Mouse (Mus musculus): ENCODE results near the gene Prss43.
A peak's percentile ranks its signal among the peaks of the same experiment; 100 is the strongest.
"Not testable (repeated sequence)": the region's sequence is repeated elsewhere in the genome, so short reads cannot be mapped to it uniquely, and the experiment has no call there.

Gene Prss43

DNA sequence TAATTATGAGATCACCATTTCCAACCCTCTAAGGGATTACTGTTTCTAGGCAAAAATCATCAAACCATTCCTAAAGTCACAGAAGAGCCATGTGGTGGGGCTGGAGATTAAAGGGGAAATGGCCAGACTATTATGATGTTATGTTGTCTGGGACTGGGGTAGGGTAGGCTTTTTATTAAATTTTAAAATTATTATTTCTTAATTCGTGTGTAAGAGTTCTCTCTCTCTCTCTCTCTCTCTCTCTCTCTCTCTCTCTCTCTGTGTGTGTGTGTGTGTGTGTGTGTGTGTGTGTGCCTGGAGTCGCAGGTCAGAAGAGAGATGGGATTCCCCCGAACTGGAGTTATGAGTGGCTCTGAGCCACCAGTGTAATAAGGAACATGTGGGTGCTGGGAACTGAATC, at the start of gene Prss43:
Gene Prss43, plus strand, starts transcription at position 301 of the 400 bp plus-strand sequence.
- no peak for DNase-seq

- DNase-seq, result no peak
Observed at GRCm38 (mm10) chr9:110778100-110778499, 48.4 kb upstream of the Prss43 start.

DNA sequence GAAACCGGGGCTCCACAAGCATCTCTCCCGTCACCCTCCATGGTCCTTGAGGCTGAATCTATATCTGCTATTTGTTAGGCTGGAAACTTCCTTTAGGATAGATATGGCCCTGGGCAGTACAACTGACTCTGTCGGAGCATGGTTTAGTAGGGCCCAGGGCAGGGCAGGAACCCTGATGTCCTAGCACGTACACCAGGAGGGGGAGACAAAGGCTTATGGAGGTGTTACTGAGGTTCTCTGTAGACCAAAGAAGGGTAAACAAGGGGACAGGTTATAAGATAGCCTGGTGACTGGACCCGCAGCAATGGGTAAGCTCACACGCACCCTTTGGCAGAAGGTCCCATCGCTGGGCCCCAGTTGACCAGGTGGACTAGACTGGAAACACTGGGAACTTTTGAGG, 47.9 kb upstream of the Prss43 start:
- no peak for DNase-seq

DNA sequence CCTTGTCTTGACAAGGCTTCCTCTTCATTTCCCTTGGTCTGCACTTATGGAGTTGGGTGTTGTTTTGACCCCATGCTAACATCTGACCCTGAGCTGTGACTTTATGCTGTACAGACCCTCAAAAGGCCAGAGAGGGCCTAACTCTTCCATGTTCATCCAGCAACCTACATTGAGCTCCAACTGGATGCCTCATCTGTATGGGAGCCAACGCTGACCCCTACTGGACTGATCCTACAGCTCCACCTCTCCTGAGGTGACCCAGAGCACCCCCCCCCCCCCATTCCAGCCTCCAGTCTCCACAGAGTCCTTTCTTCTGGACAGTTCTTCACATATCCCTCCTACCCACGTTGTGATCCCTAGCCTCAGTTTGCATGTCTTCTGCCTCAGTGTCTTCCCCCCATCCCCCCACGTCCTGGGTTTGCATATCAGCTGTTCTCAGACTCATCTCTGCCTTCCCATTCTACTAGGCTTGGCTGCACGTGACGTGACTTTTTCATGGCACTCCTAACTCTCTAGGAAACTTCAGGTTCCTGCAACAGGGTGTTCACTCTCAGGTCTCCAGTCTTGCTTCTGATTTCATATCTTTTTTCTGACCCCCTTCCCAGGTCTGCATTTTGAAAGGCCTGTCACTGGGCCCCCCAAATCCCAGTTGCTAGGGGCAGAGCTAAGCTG, 47.1 kb upstream of the Prss43 start:
- no peak for DNase-seq

DNA sequence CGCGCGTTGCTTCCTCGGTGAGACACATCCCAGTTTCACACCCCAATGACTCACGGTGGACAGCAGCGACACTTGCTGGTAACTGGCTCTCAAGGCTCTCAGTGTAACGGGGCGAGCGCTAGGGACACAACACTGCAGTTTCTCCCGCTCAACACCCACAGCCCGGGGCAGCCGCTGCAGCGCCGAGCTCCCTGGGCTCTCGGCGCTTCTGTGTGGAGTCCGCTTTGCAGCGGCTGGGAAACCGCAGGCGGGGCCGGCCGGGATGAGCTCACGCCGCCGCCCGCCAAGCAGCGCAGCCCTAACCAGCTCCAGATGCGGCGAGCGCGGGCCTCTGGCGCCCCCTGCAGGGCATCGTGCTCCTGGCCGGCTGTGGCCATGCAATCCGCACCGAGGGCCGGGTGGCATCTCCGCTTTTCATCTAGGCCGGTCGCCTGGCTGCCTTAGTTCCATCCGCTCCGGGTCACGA, 45.2 kb upstream of the Prss43 start:
- DNase-seq, result peak; percentile 94

GRCm38 (mm10) chr9:110781731-110782130, 44.8 kb upstream of the Prss43 start:
- peak; percentile 76 for DNase-seq

GRCm38 (mm10) chr9:110783611-110784010, 42.9 kb upstream of the Prss43 start:
- DNase-seq, result no peak

GRCm38 (mm10) chr9:110788169-110788568, 38.3 kb upstream of the Prss43 start:
- DNase-seq, result no peak

DNA sequence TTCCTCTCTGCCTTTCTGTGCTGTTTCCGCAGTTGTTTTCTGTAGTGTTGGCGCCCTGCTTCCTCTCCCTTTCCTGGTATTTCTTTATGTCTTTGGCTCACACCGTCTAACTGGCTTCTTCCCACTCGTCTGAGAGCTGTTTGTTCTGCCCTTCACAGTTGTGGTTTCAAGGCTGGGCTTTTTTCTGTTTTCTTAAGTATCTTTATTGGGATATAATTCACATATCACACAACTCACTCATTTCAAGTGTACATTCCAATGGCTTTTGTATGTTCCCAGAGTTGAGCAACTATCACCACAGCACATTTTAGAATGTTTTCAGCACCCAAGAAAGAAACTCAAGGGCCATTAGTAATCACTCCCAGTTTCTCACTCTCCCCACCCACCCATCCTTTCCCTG, 36.0 kb upstream of the Prss43 start:
- DNase-seq, result no peak

DNA sequence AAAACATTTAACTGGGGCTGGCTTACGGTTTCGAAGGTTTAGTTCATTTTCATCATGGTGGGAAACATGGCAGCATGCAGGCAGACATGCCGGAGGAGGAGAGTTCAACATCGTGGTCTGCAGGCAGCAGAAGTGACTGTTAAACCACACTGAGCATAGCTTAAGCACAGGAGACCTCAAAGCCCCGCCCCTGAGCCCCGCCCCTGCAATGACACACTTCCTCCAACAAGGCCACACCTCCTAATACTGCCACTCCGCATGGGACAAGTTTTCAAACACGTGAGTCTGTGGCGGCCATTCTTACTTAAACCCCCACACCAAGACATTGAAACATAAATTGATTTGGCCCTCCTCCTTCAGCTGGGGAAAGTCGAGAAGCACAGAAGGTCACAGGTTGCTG, 29.5 kb upstream of the Prss43 start:
- DNase-seq, result no peak

GRCm38 (mm10) chr9:110797866-110798265, 28.6 kb upstream of the Prss43 start, which contains the start of gene Prss42:
Gene Prss42, plus strand, starts transcription at chr9:110798166.
- no peak for DNase-seq

DNA sequence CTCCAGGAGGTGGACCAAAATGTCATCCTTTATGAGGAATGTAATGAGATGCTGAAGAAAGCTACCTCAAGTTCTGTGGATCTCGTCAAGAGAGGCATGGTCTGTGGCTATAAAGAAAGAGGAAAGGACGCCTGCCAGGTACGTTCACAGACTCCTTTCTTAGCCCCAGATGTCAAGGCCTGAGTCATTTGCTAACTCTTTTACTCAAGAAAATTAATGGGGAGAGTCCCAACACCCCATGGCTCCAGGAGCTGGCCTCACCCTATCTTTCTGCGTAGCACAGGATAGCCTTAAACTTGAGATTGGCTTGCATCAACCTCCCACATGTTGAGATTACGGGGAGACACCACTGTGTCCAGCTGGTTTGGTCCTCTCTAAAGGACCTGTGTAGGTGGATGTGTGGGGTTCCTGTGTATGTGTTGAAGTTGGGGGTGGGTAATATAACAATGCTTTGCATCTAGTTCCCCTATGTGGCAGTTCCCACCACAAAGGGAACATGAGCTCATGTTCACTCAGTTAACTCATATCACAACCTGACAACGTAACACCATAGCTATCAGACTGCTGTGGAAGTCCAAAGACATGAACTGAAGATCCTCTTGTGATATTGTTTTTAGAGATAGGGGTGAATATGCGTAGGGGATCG, 25.5 kb upstream of the Prss43 start:
- no peak for DNase-seq

DNA sequence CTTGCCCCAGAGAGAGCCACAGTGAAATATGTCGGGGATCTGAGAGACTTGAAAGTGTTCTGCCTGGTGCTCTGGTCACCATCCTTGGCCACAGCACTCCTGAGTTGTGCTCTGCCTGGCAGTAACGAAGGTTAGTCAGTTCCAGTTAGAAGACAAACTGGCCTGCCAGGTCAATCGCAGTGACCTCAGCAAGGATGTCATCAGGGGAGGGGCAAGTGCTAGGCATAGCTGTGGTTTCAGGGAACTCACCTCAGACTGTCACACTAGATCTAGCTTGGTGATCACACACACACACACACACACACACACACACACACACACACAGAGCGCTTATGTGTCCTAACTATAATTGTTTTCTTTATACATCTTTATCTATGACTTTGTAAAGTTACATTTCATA, 23.2 kb upstream of the Prss43 start:
- no peak for DNase-seq

GRCm38 (mm10) chr9:110810051-110810450, 16.4 kb upstream of the Prss43 start:
- no peak for DNase-seq

DNA sequence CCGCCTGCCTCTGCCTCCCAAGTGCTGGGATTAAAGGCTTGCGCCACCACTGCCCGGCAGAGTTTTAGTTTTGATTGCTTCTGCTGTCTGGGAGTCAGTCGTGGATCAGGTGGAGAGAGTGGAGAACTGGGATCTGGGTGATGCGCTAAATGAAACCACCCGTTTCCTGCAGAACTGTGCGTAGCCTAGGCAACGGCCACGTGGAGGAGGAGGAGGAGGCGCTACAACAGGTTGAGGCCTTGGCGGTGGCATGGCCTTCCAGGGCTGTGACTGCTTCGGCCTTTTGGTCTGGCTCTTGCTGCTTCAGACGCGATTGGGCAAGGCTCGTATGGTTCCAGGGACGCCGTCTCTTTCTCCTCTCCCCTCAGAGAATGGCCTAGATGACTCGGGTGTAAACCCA, 12.7 kb upstream of the Prss43 start, which contains the start of gene Prss44:
Gene Prss44, plus strand, starts transcription at position 206 of the 400 bp plus-strand sequence.
- no peak for DNase-seq

DNA sequence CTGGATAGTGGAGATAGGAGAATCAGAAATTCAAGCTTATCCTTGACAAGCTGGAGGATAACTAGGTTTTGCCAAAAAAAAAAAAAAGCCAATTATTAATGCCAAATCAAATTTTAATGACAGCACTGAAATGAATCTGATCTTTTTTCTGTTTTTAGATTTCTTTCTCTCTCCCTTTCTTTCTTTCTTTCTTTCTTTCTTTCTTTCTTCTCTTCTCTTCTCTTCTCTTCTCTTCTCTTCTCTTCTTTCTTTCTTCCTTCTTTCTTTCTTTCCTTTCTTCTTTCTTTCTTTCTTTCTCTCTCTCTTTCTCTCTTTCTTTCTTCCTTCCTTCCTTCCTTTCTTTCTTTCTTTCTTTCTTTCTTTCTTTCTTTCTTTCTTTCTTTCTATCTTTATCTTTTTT, 5.9 kb upstream of the Prss43 start:
- not testable (repeated sequence) for DNase-seq

DNA sequence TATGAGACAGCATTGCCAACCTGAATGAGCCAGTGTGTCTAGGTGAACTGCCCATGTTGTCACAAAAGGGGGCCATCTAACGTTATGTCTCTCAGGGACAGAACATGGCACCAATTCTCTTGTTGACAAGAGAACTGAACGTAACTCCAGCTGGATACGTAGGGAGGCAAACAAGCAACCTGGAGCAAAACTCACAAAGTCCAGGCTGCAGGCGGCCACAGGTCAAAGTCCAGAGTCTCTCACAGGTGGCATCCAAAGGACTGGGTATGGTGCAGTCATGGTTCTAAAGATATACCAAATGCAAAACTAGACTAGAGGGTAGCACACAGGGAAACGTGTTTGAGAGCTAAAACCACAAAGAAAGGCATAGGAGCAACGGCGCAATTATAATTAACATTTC, 5.1 kb upstream of the Prss43 start:
- no peak for DNase-seq

DNA sequence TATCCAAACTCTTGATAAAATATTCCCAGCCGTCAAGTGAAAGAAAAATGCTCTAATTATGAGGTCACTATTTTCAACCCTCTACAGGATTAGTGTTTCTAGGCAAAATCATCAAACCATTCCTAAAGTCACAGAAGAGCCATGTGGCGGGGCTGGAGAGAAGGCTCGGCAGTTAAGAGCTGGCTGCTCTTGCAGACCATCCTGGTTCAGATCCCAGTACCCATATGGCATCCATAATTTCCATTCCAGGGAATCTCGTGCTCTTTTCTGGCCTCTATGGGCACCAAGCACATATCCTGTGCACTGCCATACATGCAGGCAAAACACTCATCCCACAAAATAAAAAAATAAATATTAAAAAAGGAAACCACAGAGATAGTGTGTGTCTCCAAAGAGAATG, 1.1 kb upstream of the Prss43 start:
- DNase-seq, result no peak

DNA sequence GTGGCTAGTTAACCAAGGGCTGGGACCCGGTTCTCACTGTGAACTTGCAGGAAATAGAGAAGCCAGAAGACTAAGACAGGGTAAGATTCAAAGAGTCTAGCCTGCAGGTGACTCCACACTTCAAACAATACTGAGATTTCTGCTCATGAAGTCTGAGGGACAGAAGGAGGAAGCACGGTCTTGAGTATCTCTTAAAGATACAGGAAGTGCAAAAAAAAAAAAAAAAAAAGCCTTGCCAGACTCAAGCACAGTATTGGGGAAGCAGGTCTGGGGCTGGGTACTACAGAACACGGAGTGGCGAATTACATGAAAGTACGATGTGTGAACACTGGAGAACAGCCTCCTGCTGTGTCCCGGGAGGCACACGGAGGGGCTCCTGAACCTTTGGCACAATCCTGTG, 658 bp upstream of the Prss43 start:
- DNase-seq, result no peak

- no peak for DNase-seq
Observed at GRCm38 (mm10) chr9:110833021-110833420, 6.5 kb downstream of the Prss43 start.

DNA sequence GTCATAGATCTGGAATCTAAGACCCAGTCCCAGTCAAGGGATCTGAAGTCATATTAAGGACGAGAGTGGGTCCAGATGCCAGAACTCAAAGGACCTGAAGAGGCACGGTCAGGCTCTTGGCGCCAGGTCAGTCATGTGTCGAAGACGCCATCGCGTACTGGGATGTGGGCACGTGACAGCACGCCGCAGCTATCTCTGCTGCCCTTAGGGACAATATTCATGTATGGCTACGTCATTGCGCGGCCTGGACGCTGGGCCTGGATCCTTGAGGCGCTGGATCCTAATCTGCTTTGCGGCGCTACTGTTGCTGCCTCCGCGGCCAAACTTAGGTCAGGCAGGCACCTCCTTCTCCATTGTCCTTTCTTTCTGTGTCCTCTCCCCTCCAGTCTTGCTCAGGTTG, 7.9 kb downstream of the Prss43 start, which contains the start of gene Prss45:
Gene Prss45, plus strand, starts transcription at position 178 of the 400 bp plus-strand sequence.
- no peak for DNase-seq

- no peak for DNase-seq
Observed at GRCm38 (mm10) chr9:110834961-110835360, 8.5 kb downstream of the Prss43 start.

GRCm38 (mm10) chr9:110836112-110836511, 9.6 kb downstream of the Prss43 start:
- no peak for DNase-seq

DNA sequence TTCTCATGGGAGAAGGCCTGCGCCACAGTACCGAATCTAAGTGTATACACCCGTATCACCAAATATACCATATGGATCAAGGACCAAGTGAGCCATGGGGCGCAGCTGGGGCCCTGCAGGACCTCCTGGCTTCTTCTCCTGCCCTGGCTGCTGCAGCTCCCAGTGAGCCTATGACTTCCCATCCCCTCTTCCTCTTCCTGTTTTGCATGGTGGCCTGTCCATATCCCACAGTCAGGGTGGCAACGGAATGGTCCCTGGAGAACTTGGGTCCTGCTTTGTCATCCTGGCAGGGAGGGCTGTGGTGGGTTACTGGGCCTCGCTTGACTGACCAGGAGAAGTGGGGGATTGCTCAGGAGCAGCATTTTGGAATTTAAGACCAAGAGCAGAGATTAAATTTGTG, 14.4 kb downstream of the Prss43 start:
- no peak for DNase-seq

DNA sequence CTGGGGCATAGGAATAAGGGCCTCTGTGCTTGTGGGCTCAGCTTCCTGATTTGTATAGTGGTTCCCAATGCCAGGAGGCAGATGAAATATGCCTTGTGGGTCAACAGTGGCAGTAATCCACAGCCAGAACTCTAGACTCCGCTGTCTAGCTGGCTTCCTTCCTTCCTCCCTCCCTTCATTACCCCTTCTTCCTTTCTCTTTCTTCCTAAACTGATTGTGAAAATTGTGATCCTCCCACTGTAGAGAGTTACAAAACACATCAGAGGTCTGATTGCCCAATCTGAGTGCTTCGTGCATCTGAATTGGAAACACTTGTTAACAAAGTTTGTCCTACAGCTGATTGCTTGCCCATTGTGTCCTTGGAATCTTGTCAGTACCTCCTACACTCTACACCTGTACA, 14.9 kb downstream of the Prss43 start:
- DNase-seq, result no peak
